Mouse (Mus musculus): Measurements from ENCODE around the gene Pex3.
"Not testable (repeated sequence)": the region's sequence is repeated elsewhere in the genome, so short reads cannot be mapped to it uniquely, and the experiment has no call there.

Pex3 gene

DNA sequence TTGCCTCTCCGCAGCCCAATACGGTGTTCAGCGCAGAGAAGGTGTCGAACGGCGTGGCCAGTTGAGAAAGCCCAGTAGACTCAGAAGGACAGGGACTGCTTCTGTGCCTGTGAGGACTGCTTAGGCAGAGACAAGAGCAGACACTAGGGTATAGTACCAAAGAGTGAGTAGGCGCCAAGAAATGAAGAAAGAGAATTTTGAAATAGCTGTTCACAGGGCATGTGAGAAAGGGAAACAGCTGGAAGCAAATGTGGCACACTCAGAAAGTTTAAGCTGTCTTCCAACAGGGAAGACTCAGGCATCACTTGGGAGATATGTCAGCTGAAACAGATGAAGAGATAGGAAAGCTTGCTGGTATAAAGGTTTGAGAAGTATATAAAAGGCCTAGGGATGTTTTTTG, 16.2 kb downstream of the Pex3 start:
- DNase-seq (ENCODE audit: low spot score in 2 of 2), result no peak

- no peak for DNase-seq (ENCODE audit: low spot score in 2 of 2)
Observed at GRCm38 (mm10) chr10:13534751-13535150, 18.2 kb downstream of the Pex3 start.

- DNase-seq (ENCODE audit: low spot score in 2 of 2), result no peak
Observed at GRCm38 (mm10) chr10:13528155-13528554, 24.8 kb downstream of the Pex3 start.

DNA sequence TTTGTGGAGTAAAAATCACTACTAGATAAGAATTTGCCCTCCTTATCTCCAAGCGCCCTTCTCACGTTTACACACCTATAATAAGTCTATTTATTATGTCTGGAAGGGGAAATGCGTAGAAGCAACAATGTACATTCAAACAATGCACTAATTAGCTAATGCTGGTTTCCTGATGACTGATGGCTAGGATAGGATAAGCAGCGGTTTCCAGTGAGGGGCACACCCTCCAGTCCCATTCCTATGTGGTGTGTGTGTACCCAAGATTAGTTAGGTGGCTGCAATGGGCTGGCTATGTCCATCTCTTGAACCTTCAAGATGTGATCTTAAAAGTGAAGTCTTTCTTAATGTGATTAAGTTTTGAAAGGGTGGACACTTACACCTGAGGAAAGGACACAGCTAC, 31.1 kb downstream of the Pex3 start:
- DNase-seq (ENCODE audit: low spot score in 2 of 2), result no peak

GRCm38 (mm10) chr10:13502371-13502770, 50.6 kb downstream of the Pex3 start:
- DNase-seq (ENCODE audit: low spot score in 2 of 2), result no peak

DNA sequence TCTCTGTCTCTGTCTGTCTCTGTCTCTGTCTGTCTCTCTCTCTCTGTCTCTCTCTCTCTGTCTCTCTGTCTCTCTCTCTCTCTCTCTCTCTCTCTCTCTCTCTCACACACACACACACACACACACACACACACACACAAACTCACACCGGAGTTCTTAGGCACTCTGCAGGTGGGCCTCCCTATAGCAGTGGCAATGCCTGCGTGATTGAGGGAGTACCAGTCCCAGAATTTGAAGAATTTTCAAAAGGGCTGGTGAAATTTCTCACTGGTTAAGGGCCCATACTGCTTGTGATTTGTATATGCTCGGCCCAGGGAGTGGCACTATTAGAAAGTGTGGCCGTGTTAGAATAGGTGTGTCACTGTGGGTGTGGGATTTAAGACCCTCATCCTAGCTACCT, 51.4 kb downstream of the Pex3 start:
- DNase-seq (ENCODE audit: low spot score in 2 of 2), result not testable (repeated sequence)

GRCm38 (mm10) chr10:13500938-13501496, 51.9 kb downstream of the Pex3 start:
- peak; percentile 82 to 86 for DNase-seq (ENCODE audit: low spot score in 2 of 2)

- no peak for DNase-seq (ENCODE audit: low spot score in 2 of 2)
Observed at GRCm38 (mm10) chr10:13500473-13500872, 52.5 kb downstream of the Pex3 start.

GRCm38 (mm10) chr10:13499331-13499730, 53.6 kb downstream of the Pex3 start, which contains the start of gene Fuca2:
Gene Fuca2 (plus strand): TSS chr10:13499540.
- no peak for DNase-seq (ENCODE audit: low spot score in 2 of 2)

DNA sequence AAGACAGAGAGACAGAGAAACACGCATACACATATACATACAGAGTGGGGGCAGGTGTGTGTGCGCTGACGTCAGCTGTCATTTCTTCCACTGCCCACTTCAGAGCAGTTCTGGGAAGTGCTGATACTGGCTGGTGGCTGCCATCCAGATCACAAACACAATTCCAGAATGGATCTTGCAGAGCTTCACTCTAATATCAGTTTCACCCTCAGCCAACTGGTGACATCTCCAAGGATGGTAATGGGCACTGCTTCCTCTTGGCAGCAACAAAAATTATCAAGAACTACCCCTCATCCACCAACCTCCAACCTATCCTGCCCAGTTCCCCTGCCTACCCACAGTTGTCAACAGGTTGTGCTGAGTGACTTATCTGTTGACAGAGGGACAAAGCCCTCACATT, 56.6 kb downstream of the Pex3 start:
- no peak for DNase-seq (ENCODE audit: low spot score in 2 of 2)

- DNase-seq (ENCODE audit: low spot score in 2 of 2), result no peak
Observed at GRCm38 (mm10) chr10:13493978-13494686, 58.8 kb downstream of the Pex3 start.

- DNase-seq (ENCODE audit: low spot score in 2 of 2), result no peak
Observed at GRCm38 (mm10) chr10:13489671-13490070, 63.3 kb downstream of the Pex3 start.

DNA sequence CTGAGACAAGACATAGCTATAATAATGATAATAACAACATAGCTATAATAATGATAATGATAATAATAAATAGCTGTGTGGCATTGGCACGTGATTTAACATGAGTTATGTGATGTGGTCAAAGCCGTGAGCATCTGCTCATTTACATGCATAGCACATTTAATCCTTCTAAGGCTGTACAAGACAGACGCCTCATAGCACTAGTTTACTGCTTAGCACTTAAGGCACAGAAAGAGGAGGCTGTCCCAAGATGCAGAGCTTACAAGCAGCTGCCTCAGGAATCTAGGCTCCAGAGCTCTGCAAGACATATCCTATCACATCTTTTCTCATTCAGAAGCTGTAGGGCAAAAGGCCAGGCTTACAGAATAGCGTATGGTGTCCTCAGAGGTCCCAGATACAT, 67.0 kb downstream of the Pex3 start:
- DNase-seq (ENCODE audit: low spot score in 2 of 2), result no peak

DNA sequence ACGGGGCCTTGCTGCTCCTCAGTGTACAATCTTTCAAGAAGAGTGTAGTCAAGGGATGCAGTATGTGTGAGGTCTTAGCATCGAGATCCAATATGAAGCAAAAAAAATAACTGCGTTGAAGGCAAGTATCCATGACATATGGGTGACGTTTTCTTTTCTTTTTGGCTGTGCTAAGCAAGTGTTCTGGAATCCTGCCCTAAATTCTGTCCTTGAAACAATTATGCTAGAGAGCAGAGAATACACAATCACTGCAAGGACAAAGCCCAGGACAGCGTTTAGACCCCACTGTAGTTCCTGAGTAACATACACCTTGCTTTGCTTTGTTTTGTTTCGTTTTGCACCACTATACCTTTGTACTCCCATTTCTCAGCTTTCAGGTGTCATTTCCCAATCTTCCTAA, 73.6 kb downstream of the Pex3 start:
- no peak for DNase-seq (ENCODE audit: low spot score in 2 of 2)

- DNase-seq (ENCODE audit: low spot score in 2 of 2), result no peak
Observed at GRCm38 (mm10) chr10:13475121-13475520, 77.8 kb downstream of the Pex3 start.

- no peak for DNase-seq (ENCODE audit: low spot score in 2 of 2)
Observed at GRCm38 (mm10) chr10:13474568-13474955, 78.4 kb downstream of the Pex3 start.

All from urinary bladder, adult 18-20 months (tissue).